Mouse (Mus musculus) urinary bladder, postnatal 14 days (tissue): ENCODE data around the gene Krtap21-1.

Experiments
- DNase-seq: peaks from one replicate; pipeline ENCODE4 v3.0.0; 2021; ENCODE audit warnings: low spot score

Gene Krtap21-1

DNA sequence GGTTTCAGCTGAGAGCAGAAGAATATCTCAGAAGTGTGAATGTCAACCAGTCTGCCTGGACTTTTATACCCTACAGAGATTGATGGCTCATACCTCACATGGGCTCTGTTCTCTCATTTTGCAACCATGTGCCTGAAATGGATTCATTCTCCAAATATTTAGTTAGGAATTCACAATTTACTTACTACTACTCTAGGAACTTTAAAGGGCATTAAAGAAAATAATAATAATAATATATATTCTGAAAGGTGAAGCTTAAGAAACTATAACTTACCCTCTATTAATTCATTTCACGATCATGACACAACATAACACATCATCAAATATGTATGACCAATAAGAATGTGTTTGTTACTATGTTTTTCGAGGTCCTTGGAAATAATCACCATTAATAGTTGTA lies at the start of gene Krtap21-1:
Gene Krtap21-1, minus strand, starts transcription at position 101 of the 400 bp plus-strand sequence.
- DNase-seq = no peak

DNA sequence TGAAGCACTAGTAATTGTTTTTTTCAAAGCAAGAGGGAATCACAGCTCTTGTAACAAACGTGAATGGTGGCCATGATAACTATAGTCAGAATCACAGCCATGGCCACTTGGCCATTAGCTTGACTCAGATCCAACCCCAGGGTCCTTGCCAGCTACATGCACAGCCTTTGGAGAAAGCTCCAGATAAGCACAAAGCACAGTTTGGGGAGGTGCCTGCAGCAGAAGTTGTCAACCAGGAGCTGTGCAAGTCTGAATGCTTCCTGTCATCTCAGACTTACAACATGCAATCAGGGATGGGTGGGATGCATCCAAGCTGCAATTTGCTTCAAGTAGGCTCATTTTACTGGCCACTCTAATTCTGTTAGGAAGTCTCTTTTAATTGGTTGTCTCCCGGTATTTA lies 25.9 kb upstream of the Krtap21-1 start:
- DNase-seq = no peak

DNA sequence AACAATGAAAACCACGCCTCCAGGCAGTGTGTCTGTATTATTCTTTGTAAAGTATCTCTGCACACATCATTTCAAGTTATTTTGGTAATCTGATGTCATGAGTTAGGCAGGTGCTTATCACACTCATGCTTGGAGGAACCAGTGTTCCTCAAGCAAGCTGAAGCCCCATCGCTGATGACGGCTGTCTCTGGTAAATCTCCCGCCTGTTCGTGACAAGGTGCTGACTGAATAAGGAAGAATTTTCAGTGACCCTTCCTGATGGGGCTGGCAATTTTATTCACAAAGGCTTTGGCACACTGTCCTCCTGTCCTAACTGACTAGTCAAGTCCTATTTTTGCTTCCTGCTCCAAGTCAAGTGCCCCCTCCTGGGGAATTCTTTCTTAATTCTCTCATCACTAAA lies 21.6 kb upstream of the Krtap21-1 start:
- DNase-seq = no peak

DNA sequence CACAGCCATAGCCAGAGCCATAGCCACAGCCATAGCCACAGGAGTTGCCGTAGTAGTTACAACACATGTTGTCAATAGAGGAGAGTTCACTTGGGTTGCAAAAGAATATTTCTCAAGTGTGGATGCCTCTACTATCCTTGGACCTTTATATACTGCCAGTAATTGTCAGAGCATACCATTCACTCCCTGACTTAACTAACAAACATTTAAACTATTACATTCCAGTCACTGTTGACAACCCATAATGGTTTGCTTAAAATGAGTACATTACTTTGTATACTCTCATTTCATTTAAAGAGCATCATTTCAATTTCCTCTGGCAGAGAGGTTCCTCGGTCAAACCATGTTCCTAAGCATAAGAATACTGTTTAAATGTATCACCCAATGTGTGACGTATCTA lies 16.3 kb upstream of the Krtap21-1 start, which contains the start of gene Krtap6-2:
Gene Krtap6-2, minus strand, starts transcription at position 101 of the 400 bp plus-strand sequence.
- DNase-seq = no peak

- DNase-seq = no peak
Observed at GRCm38 (mm10) chr16:89416311-89416710, 12.6 kb upstream of the Krtap21-1 start.

- DNase-seq = no peak
Observed at GRCm38 (mm10) chr16:89410345-89411068, 6.8 kb upstream of the Krtap21-1 start.

GRCm38 (mm10) chr16:89372734-89373461 lies 30.8 kb downstream of the Krtap21-1 start:
- no peak for DNase-seq
